ENCODE assay signal across 8 mouse cellular contexts in the genomic region with DNA sequence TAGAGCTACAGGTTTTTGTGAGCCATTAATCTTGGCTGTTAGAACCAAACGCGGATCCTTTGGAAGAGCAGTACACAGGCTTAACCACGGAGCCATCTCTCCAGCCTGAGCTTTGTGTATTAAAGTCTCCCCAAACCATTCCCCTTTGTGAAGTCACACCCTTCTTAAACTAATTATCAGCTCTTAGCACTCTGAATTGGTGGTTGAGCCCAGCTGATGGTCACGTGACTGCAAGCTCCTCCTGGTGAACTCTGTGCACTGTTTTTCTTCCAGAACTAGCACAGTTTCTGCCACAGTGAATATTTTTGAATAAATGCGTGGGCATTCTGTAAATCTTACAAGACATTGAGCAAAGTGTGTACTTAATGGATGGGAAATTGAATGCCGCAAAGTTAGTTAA. TPM values are rescaled to one million over a fixed set of nuclear protein-coding genes. Genes with fewer than 3 reads are reported as not detected.
A peak's percentile ranks its signal among the peaks of the same experiment; 100 is the strongest.
DNase-seq lines count a peak whose midpoint lies in the region; ATAC-seq lines count a peak whose summit lies in the region.

No protein-coding gene starts in this region.

- WGBS in embryonic facial prominence, embryonic 11.5 days = 35% methylated on average over 6 of the region's 6 CpGs
- WGBS in intestine, embryonic 16.5 days = 30% methylated on average over 6 of the region's 6 CpGs

- no peaks in the 10 kb centered on the region for H3K9me3 ChIP-seq in embryonic facial prominence, embryonic 11.5 days (replicated peaks; ENCODE audit: control insufficient read depth, low read length)
- H3K9me3 ChIP-seq in intestine, embryonic 16.5 days (ENCODE audit: control insufficient read depth, low read length) = no peaks in the 10 kb centered on the region

- no peak overlapping the region for H3K27ac ChIP-seq in embryonic facial prominence, embryonic 11.5 days (replicated peaks; ENCODE audit: low read depth, low read length)
- no peak overlapping the region for H3K27ac ChIP-seq in intestine, embryonic 16.5 days (ENCODE audit: low read length)

- H3K4me2 ChIP-seq in embryonic facial prominence, embryonic 11.5 days (ENCODE audit: low read depth, low read length) = peak overlapping the region; percentile 61
- peak overlapping the region; percentile 60 for H3K4me2 ChIP-seq in intestine, embryonic 16.5 days (ENCODE audit: low read depth, low read length)

- no peaks in the 10 kb centered on the region; the same call in 1 of the 2 replicates for H3K36me3 ChIP-seq in embryonic facial prominence, embryonic 11.5 days (replicated peaks; ENCODE audit: control insufficient read depth, insufficient read depth, low read depth, low read length)
- H3K36me3 ChIP-seq in intestine, embryonic 16.5 days (ENCODE audit: control insufficient read depth, insufficient read depth, low read length) = no peaks in the 10 kb centered on the region; the same call in 1 of the 2 replicates

- DNase-seq in lung, adult 18-20 months = peak; percentile 18 to 19
- no peak for DNase-seq in lung, postnatal 25 days (ENCODE audit: low spot score)
- DNase-seq in embryonic facial prominence, embryonic 11.5 days (ENCODE audit: low spot score) = no peak
- peak; percentile 47 for DNase-seq in lung, postnatal 36 days
- DNase-seq in right cerebral cortex, adult 2 months (ENCODE audit: low spot score in 2 of 2) = no peak
- DNase-seq in adrenal gland, adult 18-20 months (ENCODE audit: low spot score in 2 of 2) = no peak
- DNase-seq in retina, postnatal 1 day = no peak

- no peak overlapping the region; the same call in 1 of the 2 replicates for H3K9ac ChIP-seq in embryonic facial prominence, embryonic 11.5 days (replicated peaks; ENCODE audit: low read length)
- H3K9ac ChIP-seq in intestine, embryonic 16.5 days (ENCODE audit: low read depth, low read length) = peak overlapping the region; percentile 61

- H3K4me1 ChIP-seq in embryonic facial prominence, embryonic 11.5 days (ENCODE audit: control insufficient read depth, insufficient read depth, low read length) = no peaks in the 10 kb centered on the region
- H3K4me1 ChIP-seq in intestine, embryonic 16.5 days (ENCODE audit: control insufficient read depth, insufficient read depth, low read length) = peaks cover 13% of the 10 kb centered on the region

- H3K27me3 ChIP-seq in embryonic facial prominence, embryonic 11.5 days (ENCODE audit: control insufficient read depth, insufficient read depth, low read length) = no peaks in the 10 kb centered on the region
- H3K27me3 ChIP-seq in intestine, embryonic 16.5 days (replicated peaks; ENCODE audit: control insufficient read depth, insufficient read depth, low read length) = no peaks in the 10 kb centered on the region

- ATAC-seq in embryonic facial prominence, embryonic 11.5 days (replicated peaks; ENCODE audit: insufficient number of reproducible peaks, low FRiP score, low TSS enrichment, low read depth) = no peak
- ATAC-seq in intestine, embryonic 16.5 days = 0 out of 2 replicates have a peak, but pooled peaks have one; percentile 14

- peak overlapping the region; percentile 67 for H3K4me3 ChIP-seq in embryonic facial prominence, embryonic 11.5 days (ENCODE audit: low read depth, low read length)
- peak overlapping the region; percentile 65 for H3K4me3 ChIP-seq in intestine, embryonic 16.5 days (ENCODE audit: low read length)

RNA-seq across cellular contexts. Expression of gene Rtf2, which starts 0.8 kb away (rescaled TPM):
- 79.4 and 80.9 TPM in 2 replicates for polyA plus RNA-seq in embryonic facial prominence, embryonic 11.5 days (2014; fragmentation: Nextera tagmentation; extraction: Ambion mirVana)
- 78.1 and 79.4 TPM in 2 replicates for polyA plus RNA-seq in intestine, embryonic 16.5 days (2015; fragmentation: Nextera tagmentation; extraction: Ambion mirVana)
- 10 to 100 TPM; 75.6 to 81.7 TPM for total RNA-seq in adrenal gland, adult 18-20 months (2021)

RNA-seq across cellular contexts. Expression of gene Gcnt7, which starts 17.2 kb away (rescaled TPM):
- polyA plus RNA-seq in embryonic facial prominence, embryonic 11.5 days (2014; fragmentation: Nextera tagmentation; extraction: Ambion mirVana) = 0.22 and 0.49 TPM in 2 replicates
- 0.99 and 1.0 TPM in 2 replicates for polyA plus RNA-seq in intestine, embryonic 16.5 days (2015; fragmentation: Nextera tagmentation; extraction: Ambion mirVana)
- not detected for total RNA-seq in adrenal gland, adult 18-20 months (2021)

RNA-seq across cellular contexts. Expression of gene Fam209, which starts 31.1 kb away (rescaled TPM):
- 0.32 and 0.63 TPM in 2 replicates for polyA plus RNA-seq in embryonic facial prominence, embryonic 11.5 days (2014; fragmentation: Nextera tagmentation; extraction: Ambion mirVana)
- polyA plus RNA-seq in intestine, embryonic 16.5 days (2015; fragmentation: Nextera tagmentation; extraction: Ambion mirVana) = 0.20 TPM in 1 of 2 replicates, not detected in the other
- not detected for total RNA-seq in adrenal gland, adult 18-20 months (2021)

RNA-seq across cellular contexts. Expression of gene Cass4, which starts 47.6 kb away (rescaled TPM):
- 0.17 and 0.34 TPM in 2 replicates for polyA plus RNA-seq in embryonic facial prominence, embryonic 11.5 days (2014; fragmentation: Nextera tagmentation; extraction: Ambion mirVana)
- 0.17 and 0.21 TPM in 2 replicates for polyA plus RNA-seq in intestine, embryonic 16.5 days (2015; fragmentation: Nextera tagmentation; extraction: Ambion mirVana)
- total RNA-seq in adrenal gland, adult 18-20 months (2021) = under 1 TPM; 0.13 to 0.16 TPM

Comparison
In these comparisons a context has a peak if more than half of its experiments do, and no peak if none do; other contexts are left out.
1. DNase-seq: peak in lung, adult 18-20 months (2 of 2) and lung, postnatal 36 days (single experiment); none in lung, postnatal 25 days (single experiment), embryonic facial prominence, embryonic 11.5 days (single experiment), right cerebral cortex, adult 2 months (0 of 2), adrenal gland, adult 18-20 months (0 of 2) and retina, postnatal 1 day (single experiment).